In genomic region chr15:97821983-97822363, GRCm38 (mm10) we compare ENCODE assay signal across 7 mouse cellular contexts. TPM values are rescaled to one million over a fixed set of nuclear protein-coding genes. Genes with fewer than 3 reads are reported as not detected.
DNase-seq lines count a peak whose midpoint lies in the region; ATAC-seq and TF ChIP-seq lines count a peak whose summit lies in the region.

No protein-coding gene starts in this region.

- no peak for DNase-seq in liver, adult 2 months (ENCODE audit: extremely low read depth, low read depth, low spot score)
- DNase-seq in liver = no peak
- DNase-seq in thymus, postnatal 10 days (ENCODE audit: low spot score in 2 of 2) = peak; percentile 65 to 67
- no peak for DNase-seq in left cerebral cortex, adult 9 months (ENCODE audit: low spot score in 2 of 2)

- no peaks in the 10 kb centered on the region for H3K36me3 ChIP-seq in liver, adult 2 months (ENCODE audit: control insufficient read depth, insufficient read depth, low read length)
- H3K36me3 ChIP-seq in heart, embryonic 14.5 days (ENCODE audit: control insufficient read depth, insufficient read depth, low read length) = peaks cover 14% of the 10 kb centered on the region
- H3K36me3 ChIP-seq in liver, embryonic 16.5 days (ENCODE audit: control insufficient read depth, insufficient read depth) = no peaks in the 10 kb centered on the region
- H3K36me3 ChIP-seq in midbrain, embryonic 16.5 days (ENCODE audit: control insufficient read depth, insufficient read depth, low read length) = no peaks in the 10 kb centered on the region

- H3K4me1 ChIP-seq in liver, adult 2 months (ENCODE audit: control insufficient read depth, insufficient read depth, low read length) = peaks cover 11% of the 10 kb centered on the region
- peaks cover 50 to 63% of the 10 kb centered on the region in 2 experiments for H3K4me1 ChIP-seq in heart, embryonic 14.5 days (ENCODE audit: control insufficient read depth in 2 of 2, insufficient read depth in 2 of 2, low read length in 2 of 2)
- peaks cover 38% of the 10 kb centered on the region for H3K4me1 ChIP-seq in liver, embryonic 16.5 days (ENCODE audit: control insufficient read depth, low read depth, low read length)
- peaks cover 42% of the 10 kb centered on the region for H3K4me1 ChIP-seq in midbrain, embryonic 16.5 days (ENCODE audit: control insufficient read depth, insufficient read depth, low read length)

- peak overlapping the region; percentile 39; the same call in 1 of the 2 replicates for H3K27ac ChIP-seq in liver, adult 2 months (replicated peaks; ENCODE audit: insufficient read depth, low read depth, low read length)
- H3K27ac ChIP-seq in heart, embryonic 14.5 days (replicated peaks in 1 of 2; ENCODE audit: control insufficient read depth in 1 of 2, insufficient read depth in 1 of 2, low read depth in 2 of 2, low read length in 2 of 2) = peak overlapping the region; percentile 69 to 85; a peak in 3 of 4 replicates
- peak overlapping the region; percentile 39; the same call in 1 of the 2 replicates for H3K27ac ChIP-seq in liver, embryonic 16.5 days (ENCODE audit: low read length)
- H3K27ac ChIP-seq in midbrain, embryonic 16.5 days (ENCODE audit: low read length) = no peak overlapping the region

- WGBS in liver, adult 2 months = 76% methylated on average over 6 of the region's 6 CpGs
- 62% methylated on average over 6 of the region's 6 CpGs for WGBS in heart, embryonic 14.5 days
- WGBS in liver, embryonic 16.5 days (ENCODE audit: insufficient replicate concordance) = 47% methylated on average over 6 of the region's 6 CpGs
- 76% methylated on average over 6 of the region's 6 CpGs for WGBS in midbrain, embryonic 16.5 days

- H3K79me2 ChIP-seq in liver, adult 2 months (ENCODE audit: control insufficient read depth, insufficient read depth, low read length) = peaks cover 8% of the 10 kb centered on the region; the same call in 1 of the 2 replicates

- no peak overlapping the region for H3K9ac ChIP-seq in liver, adult 2 months (ENCODE audit: low read depth, low read length)
- peak overlapping the region; percentile 52; the same call in 1 of the 2 replicates for H3K9ac ChIP-seq in heart, embryonic 14.5 days (ENCODE audit: low read length)
- H3K9ac ChIP-seq in liver, embryonic 16.5 days (ENCODE audit: low read depth, low read length) = no peak overlapping the region
- H3K9ac ChIP-seq in midbrain, embryonic 16.5 days (ENCODE audit: low read depth, low read length) = no peak overlapping the region

- ATAC-seq in heart, embryonic 14.5 days (ENCODE audit: insufficient number of reproducible peaks, insufficient read depth, low FRiP score, low read depth) = no peak
- no peak for ATAC-seq in liver, embryonic 16.5 days (ENCODE audit: low read depth)
- no peak for ATAC-seq in midbrain, embryonic 16.5 days

- peak overlapping the region; percentile 49 for H3K4me2 ChIP-seq in heart, embryonic 14.5 days (ENCODE audit: low read length)
- no peak overlapping the region for H3K4me2 ChIP-seq in liver, embryonic 16.5 days (ENCODE audit: low read depth, low read length)
- no peak overlapping the region for H3K4me2 ChIP-seq in midbrain, embryonic 16.5 days (ENCODE audit: low read length)

- no peak for TF ChIP-seq CTCF in liver, adult 2 months (IDR thresholded peaks at IDR 0.05; ENCODE audit: low read depth, low read length)

- no peak for TF ChIP-seq POLR2A in liver, adult 2 months (IDR thresholded peaks at IDR 0.05; ENCODE audit: extremely low read depth, insufficient read depth, low read length)

- no peak overlapping the region for H3K4me3 ChIP-seq in liver, adult 2 months (ENCODE audit: insufficient read depth, low read depth, low read length)
- H3K4me3 ChIP-seq in heart, embryonic 14.5 days (ENCODE audit: control insufficient read depth in 1 of 2, insufficient read depth in 1 of 2, low read depth in 1 of 2, low read length in 2 of 2) = no peak overlapping the region
- H3K4me3 ChIP-seq in liver, embryonic 16.5 days (ENCODE audit: low read depth, low read length) = no peak overlapping the region
- no peak overlapping the region for H3K4me3 ChIP-seq in midbrain, embryonic 16.5 days (ENCODE audit: low read depth, low read length)

- no peaks in the 10 kb centered on the region for H3K9me3 ChIP-seq in heart, embryonic 14.5 days (ENCODE audit: control insufficient read depth, low read length)
- H3K9me3 ChIP-seq in liver, embryonic 16.5 days (replicated peaks; ENCODE audit: control insufficient read depth, low read length) = no peaks in the 10 kb centered on the region
- no peaks in the 10 kb centered on the region for H3K9me3 ChIP-seq in midbrain, embryonic 16.5 days (replicated peaks; ENCODE audit: control insufficient read depth, low read length, poor library complexity, severe bottlenecking)

- no peaks in the 10 kb centered on the region for H3K27me3 ChIP-seq in liver, adult 2 months (ENCODE audit: control insufficient read depth, insufficient read depth, low read length)
- H3K27me3 ChIP-seq in heart, embryonic 14.5 days (ENCODE audit: control insufficient read depth, insufficient read depth, low read length) = no peaks in the 10 kb centered on the region
- no peaks in the 10 kb centered on the region for H3K27me3 ChIP-seq in liver, embryonic 16.5 days (ENCODE audit: control insufficient read depth, insufficient read depth, low read depth, low read length)
- H3K27me3 ChIP-seq in midbrain, embryonic 16.5 days (ENCODE audit: control insufficient read depth, insufficient read depth, low read depth, low read length) = no peaks in the 10 kb centered on the region

RNA-seq across cellular contexts. Expression of gene Hdac7, which starts 22.3 kb away (rescaled TPM):
- total RNA-seq in liver, adult 2 months (2014; rRNA removed) = 2.5 and 3.4 TPM in 2 replicates
- polyA plus RNA-seq in liver, adult 2 months (2012; rRNA removed) = 5.9 and 9.5 TPM in 2 replicates
- polyA plus RNA-seq in heart, embryonic 14.5 days (2014; fragmentation: Nextera tagmentation; extraction: Ambion mirVana) = 25.7 and 26.7 TPM in 2 replicates
- 4.7 and 5.8 TPM in 2 replicates for polyA plus RNA-seq in liver, embryonic 16.5 days (2015; fragmentation: Nextera tagmentation; extraction: Ambion mirVana)
- 28.6 and 31.5 TPM in 2 replicates for polyA plus RNA-seq in midbrain, embryonic 16.5 days (2015; fragmentation: Nextera tagmentation; extraction: Ambion mirVana)

RNA-seq across cellular contexts. Expression of gene Slc48a1, which starts 43.7 kb away (rescaled TPM):
- total RNA-seq in liver, adult 2 months (2014; rRNA removed) = 15.2 and 21.1 TPM in 2 replicates
- 54.9 and 58.6 TPM in 2 replicates for polyA plus RNA-seq in liver, adult 2 months (2012; rRNA removed)
- 67.1 and 69.6 TPM in 2 replicates for polyA plus RNA-seq in heart, embryonic 14.5 days (2014; fragmentation: Nextera tagmentation; extraction: Ambion mirVana)
- polyA plus RNA-seq in liver, embryonic 16.5 days (2015; fragmentation: Nextera tagmentation; extraction: Ambion mirVana) = 98.9 and 103 TPM in 2 replicates
- 92.1 and 100 TPM in 2 replicates for polyA plus RNA-seq in midbrain, embryonic 16.5 days (2015; fragmentation: Nextera tagmentation; extraction: Ambion mirVana)

RNA-seq across cellular contexts. Expression of gene Rapgef3, which starts 54.2 kb away (rescaled TPM):
- 1.8 and 3.2 TPM in 2 replicates for total RNA-seq in liver, adult 2 months (2014; rRNA removed)
- 2.7 and 4.9 TPM in 2 replicates for polyA plus RNA-seq in liver, adult 2 months (2012; rRNA removed)
- 15.9 and 19.2 TPM in 2 replicates for polyA plus RNA-seq in heart, embryonic 14.5 days (2014; fragmentation: Nextera tagmentation; extraction: Ambion mirVana)
- 1.6 and 2.1 TPM in 2 replicates for polyA plus RNA-seq in liver, embryonic 16.5 days (2015; fragmentation: Nextera tagmentation; extraction: Ambion mirVana)
- polyA plus RNA-seq in midbrain, embryonic 16.5 days (2015; fragmentation: Nextera tagmentation; extraction: Ambion mirVana) = 19.7 and 21.3 TPM in 2 replicates

Comparison
In these comparisons a context has a peak if more than half of its experiments do, and no peak if none do; other contexts are left out.
1. DNase-seq: peak in thymus, postnatal 10 days (2 of 2); none in liver, adult 2 months (single experiment), liver (single experiment) and left cerebral cortex, adult 9 months (0 of 2).